Mouse (Mus musculus): ENCODE measurements at regions not wholly inside any gene's neighbourhood (a gene's known extent, or its start where the extent isn't known, plus 50 kb on each side); places are given as distances from the start of the nearest gene placed in this dataset.
A peak's percentile ranks its signal among the peaks of the same experiment; 100 is the strongest.

DNA sequence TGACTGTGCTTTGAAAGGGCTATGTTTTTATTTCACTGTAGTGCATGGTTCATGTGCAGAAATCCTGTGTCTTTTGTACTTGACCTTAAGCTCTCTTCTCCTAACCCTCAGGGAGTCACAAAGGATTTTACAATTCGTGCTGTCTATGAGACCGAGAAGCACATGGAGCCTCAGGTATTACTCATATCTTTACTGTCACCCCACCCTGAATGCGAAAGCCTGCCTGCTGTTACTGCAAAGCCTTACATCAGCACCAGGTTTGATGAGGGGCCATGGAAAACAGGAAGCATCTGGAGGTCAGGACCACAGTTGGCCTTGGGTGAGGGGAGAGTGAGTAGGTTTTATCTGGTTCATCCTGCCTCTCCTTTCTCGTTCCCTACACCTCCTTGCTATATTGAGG is 150.3 kb downstream of the Snx19 start:
- Histone ChIP-seq H3K4me3 (replicated peaks) (no peak overlapping the region), H3K4me2 (no peak overlapping the region), H3K27ac (no peak overlapping the region), H3K9me3 (no peaks in the 10 kb centered on the region), H3K4me1 (replicated peaks) (0 out of 2 replicates have a peak, but pooled peaks cover 3% of the 10 kb centered on the region), H3K27me3 (no peaks in the 10 kb centered on the region), H3K9ac (replicated peaks) (no peak overlapping the region), H3K36me3 (no peaks in the 10 kb centered on the region)
- ATAC-seq (ENCODE audit: insufficient number of reproducible peaks, insufficient read depth, low FRiP score, low TSS enrichment, low read depth) = no peak
- 75% methylated on average over 4 of the region's 4 CpGs for WGBS

DNA sequence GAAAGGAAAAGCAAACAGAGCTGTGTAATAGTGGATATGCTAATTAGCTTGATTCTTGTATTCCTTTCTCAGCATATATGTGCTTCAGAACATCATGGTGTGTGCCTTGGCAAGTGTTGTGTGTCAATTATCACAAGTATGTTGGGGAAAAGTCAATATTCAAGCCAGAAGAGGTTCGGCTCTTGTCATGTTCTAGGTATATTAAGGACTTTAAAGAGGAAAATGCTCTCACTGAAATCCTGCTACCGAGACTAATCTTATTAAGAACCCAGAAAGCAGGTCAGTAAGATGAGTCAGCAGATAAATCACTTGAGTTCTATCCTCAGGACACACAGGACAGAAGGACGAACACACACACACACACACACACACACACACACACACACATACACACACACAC is 148.6 kb downstream of the Snx19 start:
- no peaks in the 10 kb centered on the region for H3K9me3 ChIP-seq
- H3K4me1 ChIP-seq (replicated peaks) = peaks cover 8% of the 10 kb centered on the region
- H3K27ac ChIP-seq = no peak overlapping the region
- WGBS = 80% methylated on average over 3 of the region's 3 CpGs
- ATAC-seq (ENCODE audit: insufficient number of reproducible peaks, insufficient read depth, low FRiP score, low TSS enrichment, low read depth) = no peak
- H3K4me2 ChIP-seq = no peak overlapping the region
- no peak overlapping the region for H3K4me3 ChIP-seq (replicated peaks)
- no peak overlapping the region for H3K9ac ChIP-seq (replicated peaks)
- H3K27me3 ChIP-seq = no peaks in the 10 kb centered on the region
- no peaks in the 10 kb centered on the region for H3K36me3 ChIP-seq

GRCm38 (mm10) chr9:30573294-30573693 is 146.4 kb downstream of the Snx19 start:
- H3K27me3 ChIP-seq = no peaks in the 10 kb centered on the region
- no peak overlapping the region for H3K9ac ChIP-seq (replicated peaks)
- no peak overlapping the region for H3K4me2 ChIP-seq
- 27% methylated on average over 1 of the region's 1 CpGs for WGBS
- H3K36me3 ChIP-seq = no peaks in the 10 kb centered on the region
- H3K4me1 ChIP-seq (replicated peaks) = peaks cover 8% of the 10 kb centered on the region
- H3K9me3 ChIP-seq = no peaks in the 10 kb centered on the region
- H3K27ac ChIP-seq = peak overlapping the region; percentile 37; the same call in 1 of the 2 replicates
- no peak for ATAC-seq (ENCODE audit: insufficient number of reproducible peaks, insufficient read depth, low FRiP score, low TSS enrichment, low read depth)
- H3K4me3 ChIP-seq (replicated peaks) = no peak overlapping the region

GRCm38 (mm10) chr9:30571014-30571413 is 144.1 kb downstream of the Snx19 start:
- WGBS = 38% methylated on average over 2 of the region's 2 CpGs
- Histone ChIP-seq H3K4me1 (replicated peaks) (peaks cover 8% of the 10 kb centered on the region), H3K9me3 (no peaks in the 10 kb centered on the region), H3K36me3 (no peaks in the 10 kb centered on the region), H3K9ac (replicated peaks) (no peak overlapping the region), H3K27me3 (no peaks in the 10 kb centered on the region), H3K4me3 (replicated peaks) (no peak overlapping the region), H3K4me2 (no peak overlapping the region), H3K27ac (no peak overlapping the region)
- ATAC-seq (ENCODE audit: insufficient number of reproducible peaks, insufficient read depth, low FRiP score, low TSS enrichment, low read depth) = no peak

GRCm38 (mm10) chr9:30564765-30565680 is 138.1 kb downstream of the Snx19 start:
- Histone ChIP-seq H3K9me3 (no peaks in the 10 kb centered on the region), H3K4me2 (no peak overlapping the region), H3K27ac (no peak overlapping the region), H3K4me3 (replicated peaks) (no peak overlapping the region), H3K4me1 (replicated peaks) (no peaks in the 10 kb centered on the region), H3K36me3 (no peaks in the 10 kb centered on the region), H3K9ac (replicated peaks) (no peak overlapping the region), H3K27me3 (no peaks in the 10 kb centered on the region)
- 84% methylated on average over 3 of the region's 3 CpGs for WGBS
- no peak for ATAC-seq (ENCODE audit: insufficient number of reproducible peaks, insufficient read depth, low FRiP score, low TSS enrichment, low read depth)

GRCm38 (mm10) chr9:30563399-30563798 is 136.5 kb downstream of the Snx19 start:
- Histone ChIP-seq H3K4me3 (replicated peaks) (no peak overlapping the region), H3K9ac (replicated peaks) (no peak overlapping the region), H3K4me2 (no peak overlapping the region), H3K27ac (no peak overlapping the region), H3K9me3 (no peaks in the 10 kb centered on the region), H3K4me1 (replicated peaks) (no peaks in the 10 kb centered on the region), H3K27me3 (no peaks in the 10 kb centered on the region), H3K36me3 (no peaks in the 10 kb centered on the region)
- WGBS = 75% methylated on average over 5 of the region's 5 CpGs
- ATAC-seq (ENCODE audit: insufficient number of reproducible peaks, insufficient read depth, low FRiP score, low TSS enrichment, low read depth) = no peak

DNA sequence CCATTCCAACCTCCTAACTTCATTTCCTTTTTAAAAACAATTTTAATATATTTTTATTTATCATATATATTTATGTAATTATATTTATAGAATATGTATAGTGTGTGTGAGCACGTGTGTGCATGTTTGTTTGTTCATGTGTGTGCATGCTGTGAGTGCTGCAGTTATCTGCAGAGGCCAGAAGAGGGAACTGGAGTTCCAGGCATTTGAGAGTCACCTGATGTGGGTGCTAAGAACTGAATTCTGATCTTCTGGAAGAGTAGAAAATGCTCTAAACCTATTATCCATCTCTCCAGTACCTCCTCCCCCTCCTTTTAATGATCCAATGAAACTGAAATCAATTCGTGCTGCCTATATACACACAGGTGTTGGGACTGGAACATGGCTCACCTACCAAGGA is 128.0 kb downstream of the Snx19 start:
- Histone ChIP-seq H3K4me2 (no peak overlapping the region), H3K9me3 (no peaks in the 10 kb centered on the region), H3K27ac (no peak overlapping the region), H3K4me3 (replicated peaks) (no peak overlapping the region), H3K4me1 (replicated peaks) (peaks cover 3% of the 10 kb centered on the region; the same call in 1 of the 2 replicates), H3K36me3 (no peaks in the 10 kb centered on the region), H3K9ac (replicated peaks) (no peak overlapping the region), H3K27me3 (no peaks in the 10 kb centered on the region)
- ATAC-seq (ENCODE audit: insufficient number of reproducible peaks, insufficient read depth, low FRiP score, low TSS enrichment, low read depth) = no peak
- 87% methylated on average over 2 of the region's 2 CpGs for WGBS

DNA sequence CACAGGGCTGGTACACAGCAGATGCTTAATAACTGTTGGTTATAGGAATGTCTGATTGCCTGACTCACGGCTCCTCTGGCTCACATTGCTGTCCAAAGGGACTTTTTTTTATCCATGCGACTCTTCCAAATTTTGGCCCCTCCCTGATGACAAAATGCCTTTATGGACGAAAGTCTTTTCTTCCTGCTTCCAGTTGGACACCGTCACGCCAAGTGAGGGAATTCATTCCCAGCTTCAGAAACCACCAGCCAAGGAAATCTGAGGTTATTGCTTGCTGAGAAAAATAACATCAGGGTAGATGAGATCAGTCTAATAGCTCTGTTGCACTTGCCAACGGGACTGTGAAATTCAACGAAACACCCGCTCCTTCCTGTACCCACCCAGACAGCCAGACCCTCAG is 125.8 kb downstream of the Snx19 start:
- WGBS = 91% methylated on average over 8 of the region's 8 CpGs
- Histone ChIP-seq H3K9ac (replicated peaks) (no peak overlapping the region), H3K4me2 (no peak overlapping the region), H3K27me3 (no peaks in the 10 kb centered on the region), H3K4me3 (replicated peaks) (no peak overlapping the region), H3K27ac (no peak overlapping the region), H3K9me3 (no peaks in the 10 kb centered on the region), H3K36me3 (no peaks in the 10 kb centered on the region), H3K4me1 (replicated peaks) (peaks cover 6% of the 10 kb centered on the region; the same call in 1 of the 2 replicates)
- ATAC-seq (ENCODE audit: insufficient number of reproducible peaks, insufficient read depth, low FRiP score, low TSS enrichment, low read depth) = no peak

- ATAC-seq (ENCODE audit: insufficient number of reproducible peaks, insufficient read depth, low FRiP score, low TSS enrichment, low read depth) = peak; percentile 56; the same call in 1 of the 2 replicates
- H3K27me3 ChIP-seq = no peaks in the 10 kb centered on the region
- no peak overlapping the region for H3K4me3 ChIP-seq (replicated peaks)
- peak overlapping the region; percentile 23; the same call in 1 of the 2 replicates for H3K27ac ChIP-seq
- H3K36me3 ChIP-seq = no peaks in the 10 kb centered on the region
- H3K4me1 ChIP-seq (replicated peaks) = peaks cover 6% of the 10 kb centered on the region; the same call in 1 of the 2 replicates
- no peaks in the 10 kb centered on the region for H3K9me3 ChIP-seq
- WGBS = 65% methylated on average over 5 of the region's 5 CpGs
- H3K9ac ChIP-seq (replicated peaks) = no peak overlapping the region
- no peak overlapping the region for H3K4me2 ChIP-seq
Observed at GRCm38 (mm10) chr9:30549892-30550515, 123.1 kb downstream of the Snx19 start.

GRCm38 (mm10) chr9:30539858-30540257 is 113.0 kb downstream of the Snx19 start:
- no peak overlapping the region for H3K27ac ChIP-seq
- no peak overlapping the region for H3K4me3 ChIP-seq (replicated peaks)
- H3K4me1 ChIP-seq (replicated peaks) = 0 out of 2 replicates have a peak, but pooled peaks cover 4% of the 10 kb centered on the region
- H3K27me3 ChIP-seq = no peaks in the 10 kb centered on the region
- H3K9ac ChIP-seq (replicated peaks) = no peak overlapping the region
- no peak overlapping the region for H3K4me2 ChIP-seq
- no peaks in the 10 kb centered on the region for H3K36me3 ChIP-seq
- ATAC-seq (ENCODE audit: insufficient number of reproducible peaks, insufficient read depth, low FRiP score, low TSS enrichment, low read depth) = no peak
- H3K9me3 ChIP-seq = no peaks in the 10 kb centered on the region
- WGBS = 86% methylated on average over 6 of the region's 6 CpGs

DNA sequence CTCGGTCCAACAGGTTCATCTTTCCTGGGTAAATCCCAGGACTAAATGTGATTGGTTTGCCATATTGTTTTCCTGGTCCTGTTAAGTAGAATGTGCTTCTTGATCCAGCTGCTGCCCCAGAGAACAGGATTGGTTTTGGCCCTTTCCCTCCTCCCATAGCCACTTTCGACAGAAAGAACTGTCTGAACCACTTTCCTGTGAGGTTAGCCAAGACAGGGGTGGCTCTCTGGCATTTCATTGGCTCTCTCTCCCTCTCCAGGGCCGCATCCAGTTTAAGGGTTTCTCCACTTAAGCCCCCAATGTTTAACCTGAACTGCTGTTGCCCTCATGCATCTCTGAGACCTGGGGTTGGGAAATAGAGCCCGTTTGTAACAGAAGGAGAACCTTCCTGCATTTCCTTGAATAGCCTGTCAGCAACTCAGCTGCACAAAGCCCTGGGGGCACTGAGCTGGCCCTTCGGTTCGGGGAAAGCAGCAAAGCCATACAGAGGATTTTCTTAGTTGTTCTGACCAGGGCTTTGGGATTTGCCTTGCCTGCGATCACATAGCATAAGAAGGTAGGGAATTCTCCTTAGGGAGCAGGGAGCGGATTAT is 109.7 kb downstream of the Snx19 start:
- Histone ChIP-seq H3K4me1 (replicated peaks) (peaks cover 4% of the 10 kb centered on the region; the same call in 1 of the 2 replicates), H3K27me3 (no peaks in the 10 kb centered on the region), H3K4me3 (replicated peaks) (no peak overlapping the region), H3K9me3 (no peaks in the 10 kb centered on the region), H3K9ac (replicated peaks) (no peak overlapping the region; the same call in 1 of the 2 replicates), H3K4me2 (no peak overlapping the region), H3K36me3 (no peaks in the 10 kb centered on the region), H3K27ac (no peak overlapping the region)
- no peak for ATAC-seq (ENCODE audit: insufficient number of reproducible peaks, insufficient read depth, low FRiP score, low TSS enrichment, low read depth)
- 52% methylated on average over 8 of the region's 8 CpGs for WGBS
